Mouse (Mus musculus): ENCODE data around the gene Arhgap20.

GRCm38 (mm10) chr9:51845796-51846195 lies 80.7 kb downstream of the Arhgap20 start:
- TF ChIP-seq CTCF (IDR thresholded peaks at IDR 0.05; ENCODE audit: control insufficient read depth, insufficient read depth, insufficient replicate concordance, low read depth, low read length) = no peak
- TF ChIP-seq POLR2A (IDR thresholded peaks at IDR 0.05; ENCODE audit: control insufficient read depth, low read depth, low read length) = no peak

Measured in testis, adult 2 months (tissue).